Mouse (Mus musculus): ENCODE measurements around the gene Crnkl1. TPM values are rescaled to one million over a fixed set of nuclear protein-coding genes. Genes with fewer than 3 reads are reported as not detected.

The Crnkl1 gene
- polyA plus RNA-seq (2014; fragmentation: Nextera tagmentation; extraction: Ambion mirVana): 20.4 and 23.5 TPM in 2 replicates

DNA sequence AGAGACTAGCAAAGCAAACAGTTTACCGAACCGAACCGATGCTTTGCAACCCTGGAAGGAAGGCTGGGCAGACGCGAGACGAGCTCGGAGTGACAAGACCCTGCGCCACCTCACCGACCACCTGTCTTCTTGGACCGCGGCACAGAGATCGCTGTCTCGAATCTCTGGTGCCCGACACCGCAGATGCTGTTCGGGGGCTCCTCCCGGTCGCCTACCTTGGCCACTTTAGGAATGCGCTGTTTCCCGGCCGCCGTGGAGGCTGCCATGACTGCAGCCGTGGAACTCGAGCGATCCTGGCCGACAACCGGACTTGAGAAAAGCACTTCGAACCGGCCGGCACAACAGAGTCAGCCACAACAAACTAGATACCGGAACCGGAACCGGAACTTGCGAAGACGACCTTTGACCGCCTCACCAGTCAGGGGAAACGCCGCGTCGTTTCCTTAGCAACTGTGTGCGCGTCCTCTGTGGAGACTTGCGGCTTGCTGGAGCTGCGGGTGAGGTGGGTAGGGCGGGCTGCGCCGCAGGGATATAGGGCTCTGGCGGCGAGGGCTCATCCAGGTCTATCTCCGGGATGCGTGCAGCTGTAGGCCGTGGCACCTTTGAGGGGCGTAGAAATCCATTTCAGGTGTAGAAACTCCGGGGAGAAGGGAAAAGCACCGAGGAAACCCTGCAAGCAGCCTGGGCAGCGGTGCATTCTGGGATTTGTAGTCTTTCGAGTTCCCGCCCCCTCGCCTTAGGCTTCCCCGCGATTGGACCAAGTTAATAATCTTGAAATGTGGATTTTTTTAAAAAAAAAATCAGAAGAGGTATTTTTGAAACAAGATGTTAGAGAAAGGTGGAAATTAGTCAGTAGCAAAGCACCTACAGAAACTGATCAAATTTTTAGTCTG, at the start of gene Crnkl1, which contains the start of gene Cfap61:
Crnkl1 (minus strand) TSS at position 676 of the 893 bp plus-strand sequence.
Cfap61 (plus strand) TSS at position 446 of the 893 bp plus-strand sequence.
- H3K4me1 ChIP-seq (ENCODE audit: control insufficient read depth, insufficient read depth, low read length): peaks cover 8% of the 10 kb centered on the region
- peak; percentile 93 for ATAC-seq (replicated peaks; ENCODE audit: insufficient number of reproducible peaks, low FRiP score, low TSS enrichment)
- no peak within 1 kb of the TSS for H3K27ac ChIP-seq (ENCODE audit: low read depth, low read length)
- H3K4me3 ChIP-seq (ENCODE audit: low read depth, low read length): peak within 1 kb of the TSS; percentile 92
- WGBS (ENCODE audit: insufficient replicate concordance): under 1% methylated on average over 61 of the region's 61 CpGs
- peak within 1 kb of the TSS; percentile 74 for H3K9ac ChIP-seq (ENCODE audit: low read depth, low read length)
- peak within 1 kb of the TSS; percentile 95 for H3K4me2 ChIP-seq
- H3K27me3 ChIP-seq (ENCODE audit: control insufficient read depth, insufficient read depth, low read length): no peaks in the 10 kb centered on the region
- peaks cover 7% of the 10 kb centered on the region; the same call in 1 of the 2 replicates for H3K36me3 ChIP-seq (ENCODE audit: control insufficient read depth, insufficient read depth, low read length)
- no peaks in the 10 kb centered on the region for H3K9me3 ChIP-seq (replicated peaks; ENCODE audit: control insufficient read depth, low read length)

DNA sequence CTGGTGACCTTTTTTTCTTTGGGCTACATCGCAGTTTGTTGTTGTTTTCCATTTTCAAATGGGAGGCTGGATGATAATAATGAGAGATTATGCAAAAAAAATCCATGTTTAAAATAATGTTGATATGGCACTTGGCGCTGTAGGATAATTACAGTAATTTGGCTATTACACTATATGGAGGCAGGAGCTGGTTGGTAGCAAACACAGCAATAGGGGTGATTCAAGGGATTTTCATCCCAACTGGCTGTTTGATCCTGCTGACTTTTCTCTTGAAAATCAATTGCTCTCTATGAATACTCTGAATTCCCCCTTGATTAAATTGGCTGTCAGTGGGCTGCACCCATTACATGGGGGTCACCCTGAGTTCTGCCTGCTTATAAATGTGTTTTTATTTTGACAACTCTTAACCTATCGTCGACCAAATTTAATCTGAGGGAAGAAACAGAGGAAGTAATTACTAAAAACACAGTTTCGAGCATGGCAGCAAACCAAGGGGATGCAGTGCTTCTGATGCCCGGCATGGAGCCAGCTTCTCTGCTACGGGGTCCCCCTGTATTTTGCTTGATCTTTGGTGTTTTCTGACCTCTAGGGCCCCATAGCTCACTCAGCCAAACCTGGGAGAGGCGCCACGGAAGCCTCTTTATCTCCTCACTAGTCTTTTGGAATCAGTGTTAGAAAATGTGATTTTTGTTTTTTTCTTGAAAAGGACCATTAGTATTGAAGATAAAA, 47.7 kb upstream of the Crnkl1 start:
- Histone ChIP-seq H3K4me3 (ENCODE audit: low read depth, low read length) (no peak overlapping the region), H3K4me2 (no peak overlapping the region)
- 80% methylated on average over 9 of the region's 9 CpGs for WGBS (ENCODE audit: insufficient replicate concordance)

DNA sequence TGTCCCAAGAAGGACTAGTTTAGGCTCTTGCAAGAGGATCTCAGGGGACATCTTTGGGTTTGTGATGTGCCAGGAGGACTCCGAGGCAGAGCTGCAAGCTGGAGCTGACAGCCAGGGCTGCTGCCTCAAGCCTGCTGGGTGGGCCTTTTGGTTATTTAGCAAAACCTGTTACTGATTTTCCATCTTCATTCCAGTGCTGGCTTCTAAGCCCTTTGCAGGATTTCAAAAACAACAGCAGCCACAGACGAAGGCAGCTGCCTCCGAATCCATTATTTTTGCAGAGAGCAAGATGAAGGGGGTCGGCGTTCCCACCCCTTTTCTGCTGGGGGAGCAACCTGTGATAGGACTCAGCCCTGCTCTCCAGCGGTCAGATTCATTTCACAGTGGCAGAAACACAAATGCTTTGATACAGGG, 46.9 kb upstream of the Crnkl1 start:
- Histone ChIP-seq H3K9ac (ENCODE audit: low read depth, low read length) (no peak overlapping the region), H3K36me3 (ENCODE audit: control insufficient read depth, insufficient read depth, low read length) (no peaks in the 10 kb centered on the region), H3K27me3 (ENCODE audit: control insufficient read depth, insufficient read depth, low read length) (no peaks in the 10 kb centered on the region), H3K9me3 (replicated peaks; ENCODE audit: control insufficient read depth, low read length) (no peaks in the 10 kb centered on the region), H3K4me3 (ENCODE audit: low read depth, low read length) (no peak overlapping the region), H3K4me1 (ENCODE audit: control insufficient read depth, insufficient read depth, low read length) (no peaks in the 10 kb centered on the region), H3K4me2 (no peak overlapping the region), H3K27ac (ENCODE audit: low read depth, low read length) (no peak overlapping the region)
- no peak for ATAC-seq (replicated peaks; ENCODE audit: insufficient number of reproducible peaks, low FRiP score, low TSS enrichment)
- 46% methylated on average over 6 of the region's 6 CpGs for WGBS (ENCODE audit: insufficient replicate concordance)

More for the DNA sequence above, 47.7 kb upstream of the Crnkl1 start:
- H3K4me1 ChIP-seq (ENCODE audit: control insufficient read depth, insufficient read depth, low read length): no peaks in the 10 kb centered on the region
- no peak overlapping the region for H3K27ac ChIP-seq (ENCODE audit: low read depth, low read length)
- no peak overlapping the region for H3K9ac ChIP-seq (ENCODE audit: low read depth, low read length)
- no peaks in the 10 kb centered on the region for H3K36me3 ChIP-seq (ENCODE audit: control insufficient read depth, insufficient read depth, low read length)
- H3K27me3 ChIP-seq (ENCODE audit: control insufficient read depth, insufficient read depth, low read length): no peaks in the 10 kb centered on the region
- ATAC-seq (replicated peaks; ENCODE audit: insufficient number of reproducible peaks, low FRiP score, low TSS enrichment): no peak
- no peaks in the 10 kb centered on the region for H3K9me3 ChIP-seq (replicated peaks; ENCODE audit: control insufficient read depth, low read length)

DNA sequence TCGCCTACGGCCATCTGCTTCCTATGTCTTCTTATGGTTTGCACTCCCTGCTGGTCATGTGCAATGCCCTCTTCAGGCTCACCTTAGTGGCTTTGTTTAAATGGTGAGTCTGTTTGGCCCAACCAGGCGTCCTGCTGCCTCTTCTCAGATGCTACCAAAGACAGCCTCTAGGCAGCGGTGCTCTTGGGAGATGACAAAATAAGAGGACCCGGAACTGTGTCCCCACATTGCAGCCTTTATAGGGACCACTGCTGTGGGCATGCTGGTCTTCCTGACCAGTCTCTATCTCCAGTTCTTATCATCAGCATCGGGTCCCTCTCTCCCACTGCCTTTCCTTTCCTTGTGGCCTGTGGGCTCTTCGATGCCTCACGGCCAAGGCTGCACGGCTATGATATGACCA, 46.1 kb upstream of the Crnkl1 start:
- no peaks in the 10 kb centered on the region for H3K36me3 ChIP-seq (ENCODE audit: control insufficient read depth, insufficient read depth, low read length)
- no peak overlapping the region for H3K9ac ChIP-seq (ENCODE audit: low read depth, low read length)
- no peaks in the 10 kb centered on the region for H3K4me1 ChIP-seq (ENCODE audit: control insufficient read depth, insufficient read depth, low read length)
- no peak overlapping the region for H3K27ac ChIP-seq (ENCODE audit: low read depth, low read length)
- H3K4me3 ChIP-seq (ENCODE audit: low read depth, low read length): no peak overlapping the region
- no peaks in the 10 kb centered on the region for H3K27me3 ChIP-seq (ENCODE audit: control insufficient read depth, insufficient read depth, low read length)
- no peaks in the 10 kb centered on the region for H3K9me3 ChIP-seq (replicated peaks; ENCODE audit: control insufficient read depth, low read length)
- H3K4me2 ChIP-seq: no peak overlapping the region
- WGBS (ENCODE audit: insufficient replicate concordance): 71% methylated on average over 9 of the region's 9 CpGs
- no peak for ATAC-seq (replicated peaks; ENCODE audit: insufficient number of reproducible peaks, low FRiP score, low TSS enrichment)

DNA sequence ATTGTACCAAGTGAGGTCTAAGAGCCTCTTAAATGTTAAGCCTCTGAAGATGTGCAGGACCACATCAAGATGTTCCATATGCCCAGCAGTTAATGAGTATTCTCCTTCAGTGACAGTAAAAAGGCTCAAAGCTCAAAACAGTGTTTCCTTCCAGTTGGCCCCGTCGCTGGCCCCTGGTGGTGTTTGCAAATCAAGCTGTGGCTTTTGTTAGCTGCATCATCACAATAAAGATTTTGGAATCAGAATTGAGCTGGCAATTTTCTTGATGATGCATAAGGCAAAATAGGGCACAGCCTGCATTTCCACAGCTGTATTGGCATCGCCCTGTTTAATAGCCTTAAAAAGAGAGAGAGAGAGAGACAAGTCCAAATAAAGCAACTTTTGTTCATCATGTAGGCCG, 44.8 kb upstream of the Crnkl1 start:
- no peaks in the 10 kb centered on the region for H3K9me3 ChIP-seq (replicated peaks; ENCODE audit: control insufficient read depth, low read length)
- ATAC-seq (replicated peaks; ENCODE audit: insufficient number of reproducible peaks, low FRiP score, low TSS enrichment): no peak
- WGBS (ENCODE audit: insufficient replicate concordance): 76% methylated on average over 4 of the region's 4 CpGs
- no peaks in the 10 kb centered on the region for H3K27me3 ChIP-seq (ENCODE audit: control insufficient read depth, insufficient read depth, low read length)
- no peaks in the 10 kb centered on the region for H3K36me3 ChIP-seq (ENCODE audit: control insufficient read depth, insufficient read depth, low read length)
- H3K4me2 ChIP-seq: no peak overlapping the region
- H3K9ac ChIP-seq (ENCODE audit: low read depth, low read length): no peak overlapping the region
- H3K4me3 ChIP-seq (ENCODE audit: low read depth, low read length): no peak overlapping the region
- no peak overlapping the region for H3K27ac ChIP-seq (ENCODE audit: low read depth, low read length)
- no peaks in the 10 kb centered on the region for H3K4me1 ChIP-seq (ENCODE audit: control insufficient read depth, insufficient read depth, low read length)

DNA sequence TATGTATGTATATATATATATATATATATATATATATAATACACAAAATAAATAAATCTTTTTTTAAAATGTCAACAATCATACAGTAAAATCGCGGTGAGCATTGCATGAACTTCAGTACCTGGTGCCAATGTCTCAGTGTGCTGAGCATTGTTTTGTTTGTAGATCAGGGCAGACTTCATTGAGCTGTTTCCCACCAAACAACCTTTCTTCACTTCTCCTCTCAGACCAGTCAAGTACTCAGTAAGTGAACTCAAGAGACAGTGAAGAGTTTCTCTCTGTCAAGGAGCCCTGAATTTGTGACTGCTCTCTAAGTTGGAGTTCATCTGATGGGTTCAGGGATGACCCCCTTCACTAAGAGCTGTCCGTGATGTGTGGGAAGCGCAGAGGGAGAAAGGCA, 37.8 kb upstream of the Crnkl1 start:
- WGBS (ENCODE audit: insufficient replicate concordance): 88% methylated on average over 4 of the region's 4 CpGs
- no peak for ATAC-seq (replicated peaks; ENCODE audit: insufficient number of reproducible peaks, low FRiP score, low TSS enrichment)
- Histone ChIP-seq H3K9me3 (replicated peaks; ENCODE audit: control insufficient read depth, low read length) (no peaks in the 10 kb centered on the region), H3K4me1 (ENCODE audit: control insufficient read depth, insufficient read depth, low read length) (no peaks in the 10 kb centered on the region), H3K36me3 (ENCODE audit: control insufficient read depth, insufficient read depth, low read length) (no peaks in the 10 kb centered on the region), H3K9ac (ENCODE audit: low read depth, low read length) (no peak overlapping the region), H3K4me2 (no peak overlapping the region), H3K27ac (ENCODE audit: low read depth, low read length) (no peak overlapping the region), H3K27me3 (ENCODE audit: control insufficient read depth, insufficient read depth, low read length) (no peaks in the 10 kb centered on the region), H3K4me3 (ENCODE audit: low read depth, low read length) (no peak overlapping the region)

DNA sequence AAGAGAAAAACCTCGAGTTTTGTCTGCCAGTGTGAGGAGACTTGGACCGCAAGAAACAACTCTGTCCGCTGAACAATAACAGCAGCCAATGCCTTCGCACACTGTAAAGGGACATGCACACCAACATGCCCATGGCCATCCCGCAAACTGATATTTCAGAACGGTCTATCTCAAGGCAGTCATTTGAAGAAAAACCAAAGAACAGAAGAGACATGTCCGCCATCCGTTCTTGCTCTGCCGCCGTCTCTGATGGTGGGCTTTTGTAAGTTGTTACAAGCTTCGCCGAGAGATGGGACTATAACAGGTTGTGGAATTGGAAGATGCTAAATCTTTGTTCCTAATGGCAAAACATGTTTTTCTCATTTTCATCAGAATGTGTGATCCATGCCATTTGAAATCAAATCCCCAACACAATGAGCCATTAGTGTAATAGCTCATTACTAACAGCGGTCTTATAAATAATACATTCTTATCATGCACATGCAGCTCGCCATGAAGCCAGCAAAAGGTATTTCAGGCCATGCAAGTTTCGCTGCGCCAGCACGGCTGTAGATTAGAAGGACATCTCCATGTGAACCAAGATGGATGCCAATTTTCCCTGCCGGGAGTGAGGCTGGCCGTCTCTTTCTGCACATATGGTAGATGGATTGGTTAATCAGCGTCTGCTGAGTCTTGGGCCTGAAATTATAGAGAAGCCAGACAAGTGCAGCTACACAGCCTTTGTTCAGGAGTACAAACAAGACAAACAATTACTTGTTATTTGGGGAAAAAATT, 36.6 kb upstream of the Crnkl1 start:
- 86% methylated on average over 20 of the region's 20 CpGs for WGBS (ENCODE audit: insufficient replicate concordance)
- H3K4me1 ChIP-seq (ENCODE audit: control insufficient read depth, insufficient read depth, low read length): no peaks in the 10 kb centered on the region
- no peaks in the 10 kb centered on the region for H3K9me3 ChIP-seq (replicated peaks; ENCODE audit: control insufficient read depth, low read length)
- no peak for ATAC-seq (replicated peaks; ENCODE audit: insufficient number of reproducible peaks, low FRiP score, low TSS enrichment)
- H3K9ac ChIP-seq (ENCODE audit: low read depth, low read length): no peak overlapping the region
- H3K27me3 ChIP-seq (ENCODE audit: control insufficient read depth, insufficient read depth, low read length): no peaks in the 10 kb centered on the region
- no peak overlapping the region for H3K4me3 ChIP-seq (ENCODE audit: low read depth, low read length)
- H3K36me3 ChIP-seq (ENCODE audit: control insufficient read depth, insufficient read depth, low read length): no peaks in the 10 kb centered on the region
- no peak overlapping the region for H3K4me2 ChIP-seq
- no peak overlapping the region for H3K27ac ChIP-seq (ENCODE audit: low read depth, low read length)

DNA sequence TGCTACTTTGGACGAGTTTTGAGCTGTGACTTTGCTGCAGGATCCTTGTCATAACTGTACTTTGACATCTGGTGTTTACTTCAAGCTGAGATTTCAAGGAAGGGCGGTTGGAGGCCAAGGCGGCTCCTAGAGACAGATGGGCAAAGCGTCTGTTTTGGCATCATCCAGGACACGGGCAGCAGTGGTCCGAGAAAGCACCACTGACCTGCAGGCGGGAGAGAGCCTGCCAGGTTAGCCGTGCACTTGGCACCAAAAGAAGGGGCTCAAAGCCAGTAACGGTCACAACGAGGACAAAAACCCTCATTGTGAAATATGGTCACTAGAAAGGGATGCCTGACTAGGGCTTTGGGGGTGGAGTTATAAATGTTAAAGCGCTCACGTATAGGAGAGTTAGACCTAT, 35.9 kb upstream of the Crnkl1 start:
- H3K4me3 ChIP-seq (ENCODE audit: low read depth, low read length): no peak overlapping the region
- H3K4me1 ChIP-seq (ENCODE audit: control insufficient read depth, insufficient read depth, low read length): no peaks in the 10 kb centered on the region
- 85% methylated on average over 12 of the region's 12 CpGs for WGBS (ENCODE audit: insufficient replicate concordance)
- H3K36me3 ChIP-seq (ENCODE audit: control insufficient read depth, insufficient read depth, low read length): no peaks in the 10 kb centered on the region
- no peak overlapping the region for H3K27ac ChIP-seq (ENCODE audit: low read depth, low read length)
- ATAC-seq (replicated peaks; ENCODE audit: insufficient number of reproducible peaks, low FRiP score, low TSS enrichment): no peak
- H3K27me3 ChIP-seq (ENCODE audit: control insufficient read depth, insufficient read depth, low read length): no peaks in the 10 kb centered on the region
- H3K9me3 ChIP-seq (replicated peaks; ENCODE audit: control insufficient read depth, low read length): no peaks in the 10 kb centered on the region
- H3K9ac ChIP-seq (ENCODE audit: low read depth, low read length): no peak overlapping the region
- H3K4me2 ChIP-seq: no peak overlapping the region
